Mouse (Mus musculus) MEL (cell line): ENCODE results near the gene Nell1. TPM values are rescaled to one million over a fixed set of nuclear protein-coding genes. Genes with fewer than 3 reads are reported as not detected.

ENCODE experiments used
- DNase-seq: peaks from one replicate; pipeline ENCODE4 v3.0.0; 2011; ENCODE audit warnings: low read depth, low spot score
- H3K27ac ChIP-seq: 2 replicates; pipeline ENCODE4 v1.5.1; 2012; ENCODE audit warnings: low read depth, mild to moderate bottlenecking, control low read depth, low read length, moderate library complexity; ENCODE audit not compliant: control insufficient read depth
- H3K27me3 ChIP-seq, 2 experiments: fragments of 150-350 bp in 1 of 2; sonication (generic) in 1 of 2; 2 replicates each; pipeline ENCODE4 v1.6.1; 2012; ENCODE audit warnings: low read length in 2 of 2, mild to moderate bottlenecking in 2 of 2, improper control_type of control experiment in 1 of 2, moderate library complexity in 1 of 2; ENCODE audit not compliant: insufficient read depth in 2 of 2, control insufficient read depth in 1 of 2
- H3K36me3 ChIP-seq, 2 experiments: 2 replicates each; pipeline ENCODE4 v1.6.1; 2012 to 2014; ENCODE audit warnings: low read length in 2 of 2, improper control_type of control experiment in 1 of 2, inconsistent platforms in 1 of 2, mild to moderate bottlenecking in 1 of 2; ENCODE audit not compliant: insufficient read depth in 2 of 2, control insufficient read depth in 1 of 2
- H3K4me1 ChIP-seq, 2 experiments: fragments of 150-350 bp in 1 of 2; sonication (generic) in 1 of 2; 2 replicates each; pipeline ENCODE4 v1.6.1; 2012; ENCODE audit warnings: low read length in 2 of 2, improper control_type of control experiment in 1 of 2, mild to moderate bottlenecking in 1 of 2; ENCODE audit not compliant: insufficient read depth in 2 of 2, control insufficient read depth in 1 of 2
- H3K4me3 ChIP-seq, 2 experiments: fragments of 150-350 bp in 1 of 2; sonication (generic) in 1 of 2; 2 replicates each; pipeline ENCODE4 v1.5.1; 2012; ENCODE audit warnings: low read depth in 2 of 2, low read length in 2 of 2, mild to moderate bottlenecking in 2 of 2, moderate library complexity in 2 of 2, control low read depth in 1 of 2, improper control_type of control experiment in 1 of 2; ENCODE audit not compliant: control insufficient read depth in 1 of 2, insufficient read depth in 1 of 2
- H3K79me2 ChIP-seq: 2 replicates; pipeline ENCODE4 v1.6.1; 2012; ENCODE audit warnings: mild to moderate bottlenecking, low read length, moderate library complexity; ENCODE audit not compliant: control insufficient read depth, poor library complexity, insufficient read depth
- H3K9ac ChIP-seq: 2 replicates; pipeline ENCODE4 v1.6.1; 2012; ENCODE audit warnings: low read depth, mild to moderate bottlenecking, control low read depth, low read length, moderate library complexity; ENCODE audit not compliant: control insufficient read depth, poor library complexity, severe bottlenecking
- H3K9me3 ChIP-seq: fragments of 150-350 bp; sonication (generic); replicated peaks from 2 replicates; pipeline ENCODE4 v1.6.1; 2012; ENCODE audit warnings: mild to moderate bottlenecking, low read length, improper control_type of control experiment, moderate library complexity; ENCODE audit not compliant: insufficient read depth
- BHLHE40 ChIP-seq: IDR thresholded peaks from 2 replicates; pipeline ENCODE4 v1.6.1; 2012; ENCODE audit warnings: low read depth, mild to moderate bottlenecking, inconsistent platforms, low read length, improper control_type of control experiment, borderline replicate concordance
- CHD1 ChIP-seq: IDR thresholded peaks from 2 replicates; pipeline ENCODE4 v1.6.1; 2012; ENCODE audit warnings: low read depth, mild to moderate bottlenecking, inconsistent platforms, low read length, improper control_type of control experiment
- CHD2 ChIP-seq: IDR thresholded peaks from 2 replicates; pipeline ENCODE4 v1.6.1; 2011; ENCODE audit warnings: low read length, improper control_type of control experiment
- CTCF ChIP-seq, 3 experiments: IDR thresholded peaks in 2 of 3; conservative IDR thresholded peaks in 1 of 3; 2 replicates each; pipeline ENCODE4 v1.5.1; 2011 to 2012; ENCODE audit warnings: low read length in 3 of 3, low read depth in 2 of 3, mild to moderate bottlenecking in 2 of 3, improper control_type of control experiment in 1 of 3, inconsistent platforms in 1 of 3, mixed read lengths in 1 of 3, moderate library complexity in 1 of 3; ENCODE audit not compliant: control insufficient read depth in 1 of 3, insufficient read depth in 1 of 3, poor library complexity in 1 of 3, severe bottlenecking in 1 of 3
- EP300 ChIP-seq, 2 experiments: IDR thresholded peaks; 2 replicates each; pipeline ENCODE4 v1.6.1; 2011; ENCODE audit warnings: improper control_type of control experiment in 2 of 2, low read length in 2 of 2, low read depth in 1 of 2, mild to moderate bottlenecking in 1 of 2
- ETS1 ChIP-seq: IDR thresholded peaks from 2 replicates; pipeline ENCODE4 v1.6.1; 2012; ENCODE audit warnings: low read depth, mild to moderate bottlenecking, inconsistent platforms, low read length, improper control_type of control experiment, moderate library complexity
- GABPA ChIP-seq: IDR thresholded peaks from 2 replicates; pipeline ENCODE4 v1.6.1; 2012; ENCODE audit warnings: low read depth, mild to moderate bottlenecking, inconsistent platforms, low read length, improper control_type of control experiment, moderate library complexity
- JUND ChIP-seq: IDR thresholded peaks from 2 replicates; pipeline ENCODE4 v1.6.1; 2011; ENCODE audit warnings: low read depth, mild to moderate bottlenecking, improper control_type of control experiment, low read length
- MAFK ChIP-seq: IDR thresholded peaks from 2 replicates; pipeline ENCODE4 v1.6.1; 2011; ENCODE audit warnings: low read depth, mild to moderate bottlenecking, low read length, improper control_type of control experiment, borderline replicate concordance
- MAX ChIP-seq: IDR thresholded peaks from 2 replicates; pipeline ENCODE4 v1.6.1; 2011; ENCODE audit warnings: low read length, improper control_type of control experiment
- MAZ ChIP-seq: IDR thresholded peaks from 2 replicates; pipeline ENCODE4 v1.6.1; 2012; ENCODE audit warnings: low read depth, mild to moderate bottlenecking, inconsistent platforms, low read length, improper control_type of control experiment
- MEF2A ChIP-seq: IDR thresholded peaks from 2 replicates; pipeline ENCODE4 v1.6.1; 2014; ENCODE audit warnings: low read depth, mild to moderate bottlenecking, inconsistent platforms, low read length, improper control_type of control experiment; ENCODE audit not compliant: poor library complexity, insufficient replicate concordance, severe bottlenecking; ENCODE audit errors: extremely low read depth
- MXI1 ChIP-seq: IDR thresholded peaks from 2 replicates; pipeline ENCODE4 v1.6.1; 2011; ENCODE audit warnings: mild to moderate bottlenecking, low read depth, low read length, improper control_type of control experiment
- MYB ChIP-seq: IDR thresholded peaks from 2 replicates; pipeline ENCODE4 v1.6.1; 2011; ENCODE audit warnings: mild to moderate bottlenecking, low read depth, low read length, improper control_type of control experiment
- MYC ChIP-seq: IDR thresholded peaks from 2 replicates; pipeline ENCODE4 v1.6.1; 2011; ENCODE audit warnings: low read depth, mild to moderate bottlenecking, low read length, improper control_type of control experiment, moderate library complexity
- NELFE ChIP-seq: IDR thresholded peaks from 2 replicates; pipeline ENCODE4 v1.6.1; 2011; ENCODE audit warnings: low read depth, low read length, improper control_type of control experiment
- POLR2AphosphoS5 ChIP-seq: IDR thresholded peaks from 2 replicates; pipeline ENCODE4 v1.6.1; 2012; ENCODE audit warnings: low read depth, borderline replicate concordance, mild to moderate bottlenecking, inconsistent platforms, low read length, moderate library complexity, mixed read lengths
- RAD21 ChIP-seq: IDR thresholded peaks from 2 replicates; pipeline ENCODE4 v1.6.1; 2011; ENCODE audit warnings: mild to moderate bottlenecking, low read depth, low read length, improper control_type of control experiment
- RCOR1 ChIP-seq: IDR thresholded peaks from 2 replicates; pipeline ENCODE4 v1.6.1; 2012; ENCODE audit warnings: low read depth, mild to moderate bottlenecking, inconsistent platforms, low read length, improper control_type of control experiment
- SIN3A ChIP-seq: IDR thresholded peaks from 2 replicates; pipeline ENCODE4 v1.6.1; 2012; ENCODE audit warnings: low read length, improper control_type of control experiment, inconsistent platforms
- TAL1 ChIP-seq: IDR thresholded peaks from 2 replicates; pipeline ENCODE4 v1.6.1; 2012; ENCODE audit warnings: mild to moderate bottlenecking, inconsistent platforms, low read length, moderate library complexity, mixed read lengths
- USF2 ChIP-seq, 2 experiments: IDR thresholded peaks; 2 replicates each; pipeline ENCODE4 v1.6.1; 2011 to 2012; ENCODE audit warnings: improper control_type of control experiment in 2 of 2, low read length in 2 of 2, borderline replicate concordance in 1 of 2, inconsistent platforms in 1 of 2, low read depth in 1 of 2, mild to moderate bottlenecking in 1 of 2; ENCODE audit not compliant: insufficient read depth in 1 of 2
- ZC3H11A ChIP-seq: IDR thresholded peaks from 2 replicates; pipeline ENCODE4 v1.6.1; 2012; ENCODE audit warnings: low read depth, mild to moderate bottlenecking, inconsistent platforms, low read length, improper control_type of control experiment
- ZNF384 ChIP-seq: IDR thresholded peaks from 2 replicates; pipeline ENCODE4 v1.6.1; 2012; ENCODE audit warnings: low read depth, mild to moderate bottlenecking, inconsistent platforms, low read length, improper control_type of control experiment
- polyA plus RNA-seq, 2 experiments: library from polyadenylated mRNA; stranded (reverse) in 1 of 2; unstranded in 1 of 2; fragments of >175 nt in 1 of 2; fragments of >200 nt in 1 of 2; gene quantifications; 2 replicates each; pipeline versions ENCODE4 v1.2.1 to v1.2.4; 2012; ENCODE audit warnings: low replicate concordance in 2 of 2, low read depth in 1 of 2; ENCODE audit not compliant: insufficient read length in 2 of 2, insufficient read depth in 1 of 2, missing spikeins in 1 of 2
- total RNA-seq: library from RNA; depleted of rRNA; stranded (reverse); fragments of 300-350 nt; gene quantifications from 2 replicates; pipeline ENCODE4 v1.2.3, GENCODE M21; 2012

The Nell1 gene
- total and polyA plus RNA-seq, 3 experiments, result not detected

DNA sequence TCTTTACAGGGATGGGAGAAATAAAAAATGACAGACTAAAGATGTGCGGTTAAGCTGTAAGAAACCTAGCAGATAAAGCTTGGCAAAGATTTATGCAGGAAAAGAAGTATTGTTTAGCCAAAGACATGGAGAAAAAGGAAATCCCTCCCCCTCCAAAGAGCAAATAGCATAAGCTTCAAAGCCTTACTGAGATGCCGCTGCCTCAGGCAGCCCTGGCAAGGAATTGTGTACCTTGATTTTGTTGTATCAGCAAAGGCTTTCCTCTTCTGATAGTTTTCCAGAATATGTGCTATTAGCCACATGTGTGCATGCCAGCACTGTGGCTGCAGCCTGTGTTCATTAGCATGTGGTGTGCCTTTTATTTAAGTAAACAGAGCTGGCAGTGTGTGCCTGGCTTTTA is 435.8 kb downstream of the Nell1 start:
- H3K9me3 ChIP-seq, result no peaks in the 10 kb centered on the region
- no peak for TF ChIP-seq RCOR1
- TF ChIP-seq ETS1, result no peak
- no peak for TF ChIP-seq MYB
- no peak for TF ChIP-seq CHD2
- TF ChIP-seq MAX, result no peak
- TF ChIP-seq CTCF (IDR thresholded peaks at IDR 0.05 in 2 of 3, conservative IDR thresholded peaks at IDR 0.05 in 1 of 3; ENCODE audit: control insufficient read depth in 1 of 3, insufficient read depth in 1 of 3, low read depth in 2 of 3, low read length in 3 of 3, poor library complexity in 1 of 3, severe bottlenecking in 1 of 3), result no peak
- no peak for TF ChIP-seq USF2 (IDR thresholded peaks at IDR 0.05; ENCODE audit: borderline replicate concordance in 1 of 2, insufficient read depth in 1 of 2, low read depth in 1 of 2, low read length in 2 of 2)
- no peak for TF ChIP-seq MAFK
- TF ChIP-seq BHLHE40, result no peak
- no peak for TF ChIP-seq MAZ
- TF ChIP-seq SIN3A, result no peak
- TF ChIP-seq ZC3H11A, result no peak
- no peak for TF ChIP-seq NELFE
- no peak for TF ChIP-seq GABPA
- no peak for TF ChIP-seq TAL1
- no peaks in the 10 kb centered on the region for H3K36me3 ChIP-seq
- no peak overlapping the region for H3K4me3 ChIP-seq
- H3K79me2 ChIP-seq, result no peaks in the 10 kb centered on the region
- H3K4me1 ChIP-seq, result no peaks in the 10 kb centered on the region
- H3K9ac ChIP-seq, result no peak overlapping the region
- H3K27ac ChIP-seq, result no peak overlapping the region
- H3K27me3 ChIP-seq, result no peaks in the 10 kb centered on the region
- no peak for DNase-seq

DNA sequence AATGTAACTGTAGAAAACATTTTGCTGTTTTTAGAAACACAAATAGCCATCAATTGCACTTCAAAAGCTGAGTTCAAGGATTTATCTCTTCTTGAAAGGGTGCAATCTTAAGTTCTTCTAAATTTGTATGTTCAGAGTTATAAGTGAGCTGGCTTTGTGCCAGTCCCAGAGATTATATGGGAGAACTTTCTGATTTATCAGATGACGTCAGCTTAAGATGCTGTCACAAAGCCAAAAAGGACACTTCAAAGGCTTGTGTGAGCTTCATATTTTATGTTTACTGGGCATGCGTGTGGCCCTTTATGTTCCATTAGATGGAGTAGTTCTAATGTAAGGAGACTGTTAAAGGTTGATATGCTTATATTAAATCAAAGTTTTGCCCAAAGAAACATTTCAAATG is 445.3 kb downstream of the Nell1 start:
- Histone ChIP-seq H3K27me3 (no peaks in the 10 kb centered on the region), H3K36me3 (no peaks in the 10 kb centered on the region), H3K79me2 (no peaks in the 10 kb centered on the region), H3K9me3 (no peaks in the 10 kb centered on the region), H3K4me1 (no peaks in the 10 kb centered on the region), H3K4me3 (no peak overlapping the region), H3K9ac (no peak overlapping the region), H3K27ac (no peak overlapping the region)
- TF ChIP-seq CHD1, result no peak
- TF ChIP-seq MXI1, result no peak
- TF ChIP-seq CHD2, result no peak
- no peak for TF ChIP-seq MAFK
- TF ChIP-seq ZC3H11A, result no peak
- no peak for TF ChIP-seq NELFE
- no peak for TF ChIP-seq MEF2A
- no peak for TF ChIP-seq RAD21
- TF ChIP-seq MAX, result no peak
- no peak for TF ChIP-seq MYC
- TF ChIP-seq POLR2AphosphoS5, result no peak
- TF ChIP-seq EP300 (IDR thresholded peaks at IDR 0.05; ENCODE audit: low read depth in 1 of 2, low read length in 2 of 2), result no peak
- no peak for TF ChIP-seq JUND
- no peak for TF ChIP-seq ZNF384
- no peak for TF ChIP-seq GABPA
- no peak for TF ChIP-seq SIN3A
- no peak for DNase-seq
